Mouse (Mus musculus) limb, embryonic 13.5 days (tissue): ENCODE data around the gene Ptpn23. TPM values are rescaled to one million over a fixed set of nuclear protein-coding genes. Genes with fewer than 3 reads are reported as not detected.

Experiments
- ATAC-seq: fragments of 200-750 bp; cut with Nextera tagmentation; 2 replicates; pipeline ENCODE4 v1.8.0; 2017; ENCODE audit warnings: low read depth, moderate number of reproducible peaks, moderate TSS enrichment; ENCODE audit not compliant: low FRiP score
- H3K27ac ChIP-seq: fragments of 300-500 bp; sonication (generic); 2 replicates; pipeline ENCODE4 v1.5.1; 2015; ENCODE audit warnings: inconsistent platforms, mild to moderate bottlenecking, moderate library complexity
- H3K27me3 ChIP-seq: fragments of 300-500 bp; sonication (generic); 2 replicates; pipeline ENCODE4 v1.6.1; 2015; ENCODE audit warnings: mild to moderate bottlenecking, inconsistent platforms
- H3K36me3 ChIP-seq: fragments of 300-500 bp; sonication (generic); 2 replicates; pipeline ENCODE4 v1.6.1; 2015; ENCODE audit warnings: inconsistent platforms, mild to moderate bottlenecking, moderate library complexity
- H3K4me1 ChIP-seq: fragments of 300-500 bp; sonication (generic); 2 replicates; pipeline ENCODE4 v1.6.1; 2015; ENCODE audit warnings: inconsistent platforms
- H3K4me2 ChIP-seq: fragments of 300-500 bp; sonication (generic); replicated peaks from 2 replicates; pipeline ENCODE4 v1.6.1; 2015; ENCODE audit warnings: inconsistent platforms, mild to moderate bottlenecking, moderate library complexity
- H3K4me3 ChIP-seq: fragments of 300-500 bp; sonication (generic); 2 replicates; pipeline ENCODE4 v1.5.1; 2015; ENCODE audit warnings: moderate library complexity, mild to moderate bottlenecking, inconsistent platforms
- H3K9ac ChIP-seq: fragments of 300-500 bp; sonication (generic); 2 replicates; pipeline ENCODE4 v1.6.1; 2015; ENCODE audit warnings: mild to moderate bottlenecking, inconsistent platforms
- H3K9me3 ChIP-seq: fragments of 300-500 bp; sonication (generic); 2 replicates; pipeline ENCODE4 v1.6.1; 2016; ENCODE audit warnings: inconsistent platforms
- WGBS: fragments of 180-500 bp; shearing (Covaris S2); methylation state at CpG from one replicate; pipeline ENCODE4 v1.1.7; 2015; 5-methylcytosine and 5-hydroxymethylcytosine counted together
- polyA plus RNA-seq: library from polyadenylated mRNA; unstranded; fragments of >200 nt; fragmentation: Nextera tagmentation; extraction: Ambion mirVana; gene quantifications from 2 replicates; pipeline ENCODE4 v1.2.1, GENCODE M21; 2015

Gene Ptpn23
- polyA plus RNA-seq, 1 experiment from 2014 or later: 17.7 TPM

- no peaks in the 10 kb centered on the region for H3K36me3 ChIP-seq
- H3K27me3 ChIP-seq: no peaks in the 10 kb centered on the region
- 26% methylated on average over 7 of the region's 7 CpGs for WGBS
- H3K9ac ChIP-seq: no peak overlapping the region
- H3K9me3 ChIP-seq: no peaks in the 10 kb centered on the region
- no peak for ATAC-seq
- H3K4me1 ChIP-seq: peaks cover 10% of the 10 kb centered on the region
- no peak overlapping the region for H3K4me2 ChIP-seq
- H3K27ac ChIP-seq: no peak overlapping the region
- no peak overlapping the region for H3K4me3 ChIP-seq
These were observed 62.8 kb downstream of the Ptpn23 start for GRCm38 (mm10) chr9:110345057-110345739.

- no peak for ATAC-seq
- Histone ChIP-seq H3K9me3 (no peaks in the 10 kb centered on the region), H3K27me3 (no peaks in the 10 kb centered on the region), H3K9ac (no peak overlapping the region), H3K4me1 (peaks cover 11% of the 10 kb centered on the region), H3K36me3 (no peaks in the 10 kb centered on the region), H3K4me3 (no peak overlapping the region), H3K4me2 (no peak overlapping the region), H3K27ac (no peak overlapping the region)
- WGBS: 60% methylated on average over 6 of the region's 6 CpGs
These were observed 64.2 kb downstream of the Ptpn23 start for GRCm38 (mm10) chr9:110343805-110344204.

DNA sequence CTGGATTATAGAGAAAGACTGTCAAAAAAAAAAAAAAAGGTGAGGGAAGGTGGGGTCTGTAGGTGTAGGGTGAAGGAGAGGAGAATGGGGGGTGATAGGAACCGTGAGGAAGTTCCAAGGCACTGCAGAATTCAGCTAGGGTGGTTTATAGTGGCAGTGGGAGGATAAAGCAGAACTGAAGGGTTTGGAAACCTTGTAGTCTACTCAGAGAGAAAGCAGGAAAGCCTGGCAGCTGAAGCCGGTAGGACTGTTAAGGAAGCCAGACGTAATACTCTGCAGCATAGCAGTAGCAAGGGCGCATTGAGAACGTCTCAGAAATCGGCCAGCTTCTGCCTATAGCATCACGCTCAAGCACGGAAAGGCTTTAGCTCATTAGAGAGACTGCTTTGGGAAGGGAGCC is 66.0 kb downstream of the Ptpn23 start:
- Histone ChIP-seq H3K27ac (no peak overlapping the region), H3K4me1 (peaks cover 14% of the 10 kb centered on the region), H3K36me3 (no peaks in the 10 kb centered on the region), H3K4me2 (no peak overlapping the region), H3K9ac (no peak overlapping the region), H3K4me3 (no peak overlapping the region), H3K9me3 (no peaks in the 10 kb centered on the region), H3K27me3 (no peaks in the 10 kb centered on the region)
- ATAC-seq: no peak
- WGBS: 70% methylated on average over 8 of the region's 8 CpGs

GRCm38 (mm10) chr9:110340037-110340750 is 67.8 kb downstream of the Ptpn23 start:
- ATAC-seq: no peak
- Histone ChIP-seq H3K4me2 (no peak overlapping the region), H3K9me3 (no peaks in the 10 kb centered on the region), H3K4me1 (peaks cover 6% of the 10 kb centered on the region), H3K27me3 (no peaks in the 10 kb centered on the region), H3K27ac (no peak overlapping the region), H3K9ac (no peak overlapping the region), H3K36me3 (no peaks in the 10 kb centered on the region), H3K4me3 (no peak overlapping the region)
- 89% methylated on average over 5 of the region's 5 CpGs for WGBS

Other genes with a start within 250 kb of the Ptpn23 start
- 3.7 and 4.5 TPM in 2 replicates for gene Cspg5, start 164.4 kb downstream of the Ptpn23 start, polyA plus RNA-seq
- gene Elp6, start 103.0 kb downstream of the Ptpn23 start, polyA plus RNA-seq: 34.4 and 35.8 TPM in 2 replicates
- 39.7 and 40.2 TPM in 2 replicates for gene Scap, start 74.9 kb downstream of the Ptpn23 start, polyA plus RNA-seq
- 0.97 and 0.98 TPM in 2 replicates for gene Ngp, start 11.5 kb upstream of the Ptpn23 start, polyA plus RNA-seq
- gene Klhl18, start 68.5 kb upstream of the Ptpn23 start, polyA plus RNA-seq: 9.3 and 9.9 TPM in 2 replicates
- gene Kif9, start 68.7 kb upstream of the Ptpn23 start, polyA plus RNA-seq: 1.1 TPM in 2 replicates
- 43.3 and 45.0 TPM in 2 replicates for gene Setd2, start 124.4 kb upstream of the Ptpn23 start, polyA plus RNA-seq
- gene Nradd, start 216.2 kb upstream of the Ptpn23 start, polyA plus RNA-seq: 61.2 and 64.5 TPM in 2 replicates
- 0.75 and 0.76 TPM in 2 replicates for gene Nbeal2, start 245.9 kb upstream of the Ptpn23 start, polyA plus RNA-seq
- 106 and 107 TPM in 2 replicates for gene Ccdc12, start 248.3 kb upstream of the Ptpn23 start, polyA plus RNA-seq